Mouse (Mus musculus): ENCODE measurements around the gene Abcg8.

The Abcg8 gene

DNA sequence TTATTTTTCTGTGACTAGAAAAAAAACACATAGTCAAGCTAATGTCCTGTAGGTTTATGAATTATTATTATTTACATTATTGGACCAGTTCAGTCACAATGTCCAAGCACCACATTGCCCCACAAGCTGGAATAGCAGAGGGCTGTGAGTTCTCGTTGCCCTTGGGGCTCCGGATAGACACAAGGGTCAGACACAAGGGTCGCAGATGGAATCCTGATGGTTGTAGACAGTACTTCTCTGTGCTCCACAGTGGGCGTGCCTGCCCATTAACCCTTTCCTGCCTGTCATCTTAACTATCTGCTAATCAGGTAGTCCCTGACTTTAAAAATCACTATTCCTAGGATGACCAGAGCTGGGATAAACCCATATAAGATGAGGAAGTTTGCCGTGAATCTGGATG, 17.9 kb upstream of the Abcg8 start:
- DNase-seq (ENCODE audit: low read depth): no peak

DNA sequence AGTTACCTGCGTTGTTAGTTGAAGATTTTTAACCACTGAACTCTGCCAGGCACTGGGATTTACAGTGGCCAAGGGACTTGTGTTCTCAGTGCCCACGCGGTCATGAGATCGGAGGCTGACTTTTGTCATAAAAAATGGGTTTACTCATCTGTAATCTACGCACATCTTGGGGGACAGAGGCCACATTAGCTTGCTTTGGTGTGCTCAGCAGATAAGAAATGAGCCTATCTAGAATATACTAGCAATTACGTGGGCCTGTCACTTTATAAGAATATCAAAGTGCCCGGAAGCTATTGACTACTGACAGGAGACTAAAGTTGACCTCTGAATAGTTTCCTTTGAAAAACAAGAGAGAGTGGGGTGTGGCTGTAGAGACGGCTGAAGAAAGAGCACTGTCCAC, 17.2 kb upstream of the Abcg8 start:
- no peak for DNase-seq (ENCODE audit: low read depth)

DNA sequence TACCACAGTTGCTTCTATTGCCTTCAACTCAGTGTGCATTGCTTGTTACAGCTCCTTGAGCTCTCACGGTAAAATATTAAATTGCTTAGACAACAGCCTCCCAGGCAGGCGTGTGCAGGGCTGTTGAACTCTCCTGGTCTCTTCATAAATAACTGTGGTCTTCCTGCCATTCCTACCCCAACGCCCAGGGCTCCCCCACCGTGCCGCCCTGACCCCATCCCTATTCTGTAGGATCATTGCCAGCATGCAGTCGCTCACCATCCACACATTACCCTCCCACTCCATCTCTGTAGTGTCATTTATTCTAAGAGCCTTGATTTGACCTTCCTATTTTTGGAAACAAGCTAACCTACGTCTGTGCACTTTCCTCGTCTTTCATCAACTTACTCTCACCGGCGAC, 11.0 kb upstream of the Abcg8 start:
- no peak for DNase-seq (ENCODE audit: low read depth)

DNA sequence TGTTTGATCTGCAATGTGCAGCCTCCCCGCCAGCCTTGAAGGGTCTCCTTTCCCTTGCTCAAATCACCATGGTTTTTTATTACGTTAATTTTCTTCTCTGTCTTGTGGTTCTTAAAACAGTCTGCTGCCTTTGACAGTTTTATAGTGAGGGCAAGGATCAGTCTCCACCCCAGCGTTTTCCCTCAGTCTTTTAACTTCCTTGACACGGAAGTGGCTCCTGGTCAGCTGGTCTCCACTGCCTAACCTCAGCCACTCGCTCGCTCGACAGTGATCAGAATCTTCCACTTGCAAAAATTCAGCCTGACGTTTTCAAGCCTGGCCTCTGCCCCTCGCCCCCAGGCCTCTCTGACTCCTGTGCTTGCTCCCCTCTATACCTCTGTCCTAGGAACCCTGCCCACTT, 10.4 kb upstream of the Abcg8 start:
- DNase-seq (ENCODE audit: low read depth): no peak

DNA sequence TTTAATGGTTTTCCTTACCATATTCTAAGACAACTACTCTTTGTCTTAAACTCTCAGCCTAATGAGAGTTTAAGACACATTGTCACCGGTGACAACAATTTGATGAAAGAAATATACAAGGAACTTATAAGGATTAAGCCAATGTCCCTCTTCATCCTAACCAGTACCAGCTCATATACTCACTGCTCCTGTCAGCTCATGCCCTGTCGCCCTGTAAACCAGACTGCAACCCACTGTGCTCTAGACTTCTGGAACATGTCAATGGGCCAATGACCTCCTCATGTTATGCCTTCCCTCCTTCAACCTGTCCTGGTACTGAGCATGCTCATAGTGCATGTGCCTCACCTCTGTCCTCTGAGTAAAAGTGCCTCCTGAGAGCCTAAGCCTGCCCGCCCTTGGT, 8.3 kb upstream of the Abcg8 start:
- DNase-seq (ENCODE audit: low read depth): no peak

DNA sequence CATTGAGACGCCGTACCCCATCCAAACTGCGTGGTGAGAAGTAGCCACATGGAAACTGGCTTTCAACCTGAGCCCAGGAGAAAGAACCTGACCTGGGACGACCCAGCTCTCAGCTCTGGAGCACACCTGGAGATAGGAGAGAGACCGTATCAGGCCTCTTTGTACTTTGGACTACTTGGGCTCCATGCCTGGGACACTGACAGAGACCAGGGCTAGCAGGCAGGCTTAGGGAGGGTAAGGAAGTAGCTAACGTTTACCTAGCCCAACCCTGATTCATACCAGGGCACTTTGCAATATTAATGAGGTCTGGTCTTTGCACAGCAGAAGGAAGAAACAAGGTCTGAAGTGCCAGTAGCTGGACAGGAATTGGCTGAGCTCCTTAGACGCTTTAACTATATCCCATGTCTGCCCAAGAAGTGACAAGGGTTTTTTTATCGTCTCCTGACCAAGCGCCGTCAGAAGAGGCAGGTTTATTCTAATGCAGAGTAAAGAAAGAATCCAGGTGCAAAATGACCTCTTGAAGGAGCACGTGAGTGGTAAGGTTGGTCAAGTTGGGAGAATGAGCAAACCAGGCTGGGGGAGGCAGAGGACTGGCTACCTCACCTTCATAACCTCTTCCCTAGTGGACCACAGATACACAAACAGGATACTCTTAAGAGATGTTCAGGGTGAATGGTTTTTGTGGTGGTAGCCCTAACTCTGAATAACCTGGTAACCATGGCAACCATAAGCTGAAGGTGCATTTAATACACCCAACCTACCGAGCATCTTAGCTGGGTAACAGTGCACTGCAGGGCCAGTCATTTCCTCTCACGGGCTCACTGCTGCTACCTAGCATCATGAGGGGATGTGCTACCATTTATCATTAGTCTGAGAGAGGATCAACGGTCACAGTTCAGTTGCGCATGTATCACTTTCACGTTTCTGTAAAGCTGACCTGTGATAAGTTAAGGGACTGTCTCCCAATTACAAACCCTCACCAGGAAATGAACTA, 3.4 kb upstream of the Abcg8 start:
- DNase-seq (ENCODE audit: low read depth): no peak

DNA sequence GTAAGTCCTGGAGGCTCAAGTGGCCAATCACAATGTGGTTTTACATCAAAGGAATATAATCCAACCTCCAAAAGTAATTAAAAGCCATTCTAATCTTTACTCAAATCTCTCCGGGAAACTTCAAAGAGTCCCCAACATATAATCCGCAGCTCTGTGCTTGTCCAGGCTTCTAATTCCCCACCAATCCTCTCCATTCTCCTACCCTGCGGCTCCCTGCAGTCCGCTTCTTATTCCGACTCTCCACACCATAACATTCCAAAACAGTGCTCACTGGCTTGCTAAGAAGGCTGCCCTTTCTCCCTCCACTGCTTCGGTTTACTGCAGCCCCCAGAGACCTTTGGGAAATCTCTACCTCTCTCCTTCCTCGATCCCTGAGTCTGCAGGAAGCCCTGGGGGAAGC, 2.1 kb upstream of the Abcg8 start:
- no peak for DNase-seq (ENCODE audit: low read depth)

DNA sequence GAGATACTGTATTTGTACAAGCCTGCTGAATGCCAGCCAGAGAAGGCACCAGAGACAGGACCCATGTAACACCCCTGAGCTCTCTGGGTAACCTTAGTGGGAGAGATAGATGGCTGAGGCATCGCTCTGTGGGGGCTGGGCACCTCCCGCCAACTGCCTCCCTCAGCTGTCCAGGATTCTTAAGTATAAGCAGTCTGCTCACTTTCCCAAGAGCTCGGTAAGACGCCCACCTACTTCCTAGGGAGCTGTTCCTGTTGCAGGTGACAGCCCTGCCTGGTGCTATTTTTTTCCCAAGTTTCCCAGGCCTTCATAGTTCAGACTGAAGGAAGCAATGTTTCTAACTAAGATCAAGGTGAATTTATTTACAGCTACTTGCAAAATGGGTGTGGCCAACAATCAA, 898 bp upstream of the Abcg8 start:
- DNase-seq (ENCODE audit: low read depth): no peak

DNA sequence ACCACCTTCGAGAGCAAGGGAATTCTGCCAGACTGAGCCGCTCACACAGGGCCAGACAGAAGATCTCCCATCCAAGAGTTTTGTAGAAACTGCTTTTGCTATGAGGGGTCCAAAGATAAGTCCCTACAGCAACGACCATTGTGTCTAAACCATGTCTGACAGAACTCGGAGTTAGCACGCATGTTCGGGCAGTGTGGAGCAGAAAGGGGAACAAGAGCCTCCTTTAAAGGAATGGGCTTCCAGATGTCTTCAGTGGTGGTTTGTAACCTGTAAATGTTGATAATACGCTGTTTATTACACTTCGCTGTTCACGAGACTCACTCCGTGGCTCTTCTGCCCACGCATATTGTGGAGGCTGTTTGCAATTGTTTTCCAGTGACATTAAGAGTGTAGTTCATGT, 1.5 kb downstream of the Abcg8 start:
- no peak for DNase-seq (ENCODE audit: low read depth)

DNA sequence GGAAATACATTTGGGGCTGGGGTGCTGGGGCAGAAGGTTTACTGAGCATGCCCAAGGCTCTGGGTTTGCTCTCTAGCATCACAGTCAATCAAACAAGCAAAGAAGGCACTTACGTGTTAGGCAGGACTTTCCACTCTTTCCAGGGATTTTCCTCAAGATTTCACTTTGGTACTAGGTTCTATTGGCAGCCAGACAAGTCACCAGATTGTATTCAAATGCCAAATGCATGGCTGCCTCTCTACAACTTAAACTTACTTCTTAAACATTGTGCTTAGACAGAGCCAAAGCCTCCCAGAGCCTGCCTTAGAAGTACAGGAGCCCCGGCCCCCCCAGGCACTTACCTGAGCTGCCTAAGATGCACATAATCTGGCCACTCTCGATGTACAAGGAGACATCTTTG, 5.6 kb downstream of the Abcg8 start:
- no peak for DNase-seq (ENCODE audit: low read depth)

DNA sequence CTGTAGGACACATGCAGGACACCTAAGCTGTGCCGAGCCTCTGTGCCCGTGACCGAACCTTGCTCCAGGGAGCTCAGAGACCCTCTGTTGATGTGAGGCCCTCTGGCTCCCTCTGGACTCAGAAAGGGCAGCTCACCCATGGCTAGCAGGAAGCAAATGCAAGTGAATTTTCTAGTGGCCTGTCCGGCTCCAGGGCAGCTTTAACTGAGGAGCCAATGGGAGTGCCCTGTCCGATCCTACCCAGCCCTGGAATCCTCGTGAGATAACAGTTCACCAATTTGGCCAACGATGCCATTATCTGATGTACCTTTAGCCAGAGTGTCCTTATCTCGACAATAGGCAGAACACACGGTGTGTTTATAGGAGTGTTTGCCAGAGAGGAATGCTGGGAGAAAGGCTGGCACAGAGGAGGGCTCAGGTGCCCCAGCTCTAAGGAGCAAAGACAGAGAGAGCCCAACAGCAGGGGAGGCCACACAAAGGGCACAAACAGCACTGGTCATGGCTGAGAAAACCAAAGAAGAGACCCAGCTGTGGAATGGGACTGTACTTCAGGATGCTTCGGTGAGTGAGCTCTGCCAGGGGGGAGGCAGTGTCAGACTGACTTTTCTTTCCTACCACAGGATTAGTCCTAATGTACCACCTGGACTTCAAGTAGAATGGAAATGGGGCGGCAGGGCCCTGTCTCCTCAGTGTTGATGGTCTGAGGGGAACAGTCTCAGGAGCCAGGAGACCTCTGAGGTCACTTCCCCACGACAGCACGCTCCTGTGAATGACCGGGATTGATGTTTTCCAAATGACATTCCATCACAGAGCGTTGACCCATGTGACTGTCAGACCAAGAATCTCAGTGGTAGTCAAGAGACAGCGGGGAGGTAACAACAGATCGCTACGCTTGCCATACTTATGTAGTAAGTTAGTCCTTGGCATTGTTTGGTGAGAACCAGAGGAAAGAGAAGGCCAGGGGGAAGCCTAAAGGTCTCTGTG, 6.9 kb downstream of the Abcg8 start, which contains the start of gene Abcg5:
Abcg5 (minus strand) TSS at position 278 of the 984 bp plus-strand sequence.
- no peak for DNase-seq (ENCODE audit: low read depth)

DNA sequence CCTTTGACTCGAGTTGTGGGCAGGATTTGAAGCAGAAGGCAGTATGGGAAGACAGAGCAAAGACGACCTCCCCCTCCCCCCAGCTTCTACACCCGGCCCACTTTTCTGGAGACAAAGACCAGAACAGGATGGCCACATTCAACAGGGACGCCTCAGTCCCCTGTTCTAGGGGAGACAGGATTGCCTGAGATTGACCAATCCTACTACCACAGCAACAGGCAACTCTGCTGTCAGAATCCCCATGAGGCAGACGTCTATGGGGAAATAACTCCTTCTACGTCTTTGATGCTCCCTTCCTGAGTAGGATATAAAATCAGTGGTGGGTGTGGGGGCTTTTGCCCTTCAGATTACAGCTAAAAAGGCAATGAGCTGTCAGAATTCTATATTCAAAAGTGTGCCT, 8.2 kb downstream of the Abcg8 start:
- no peak for DNase-seq (ENCODE audit: low read depth)

DNA sequence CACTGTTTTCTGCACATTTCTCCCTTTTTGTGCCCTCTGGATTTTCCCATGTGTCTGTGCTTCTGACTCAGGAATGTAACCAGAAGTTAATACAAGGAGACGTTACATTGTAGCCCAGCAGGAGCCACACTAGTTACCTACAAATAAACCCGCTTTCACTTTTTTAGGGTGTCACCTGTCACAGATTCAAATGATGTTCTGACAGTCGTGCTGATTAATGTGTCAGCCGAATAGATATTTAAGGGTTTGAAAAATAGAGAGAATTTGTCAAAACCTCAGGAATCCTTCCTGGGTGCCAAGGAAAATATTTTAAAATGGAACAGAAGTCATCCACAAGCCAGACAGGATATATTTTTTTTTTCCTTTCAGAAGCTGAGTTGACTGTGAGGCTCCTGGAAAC, 9.2 kb downstream of the Abcg8 start:
- DNase-seq (ENCODE audit: low read depth): peak; percentile 39

DNA sequence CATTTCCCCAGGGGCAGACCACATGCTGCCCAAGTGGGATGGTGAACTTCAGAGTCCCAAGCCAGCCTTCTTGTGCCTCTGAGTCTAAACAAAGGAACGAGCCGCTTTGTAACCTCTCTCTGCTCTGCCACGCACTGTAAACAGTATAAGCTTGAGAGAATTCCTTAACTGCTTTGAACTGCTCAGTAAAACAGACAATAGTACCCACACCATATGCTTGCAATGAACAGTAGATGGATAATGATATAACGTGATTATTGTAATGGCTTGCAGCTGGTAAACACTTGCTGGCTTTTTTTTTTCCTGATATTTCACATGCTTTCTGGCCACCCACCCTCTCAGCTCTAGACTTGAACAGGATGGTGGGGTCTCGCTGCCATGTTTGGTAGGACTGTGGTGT, 11.9 kb downstream of the Abcg8 start:
- DNase-seq (ENCODE audit: low read depth): no peak

DNA sequence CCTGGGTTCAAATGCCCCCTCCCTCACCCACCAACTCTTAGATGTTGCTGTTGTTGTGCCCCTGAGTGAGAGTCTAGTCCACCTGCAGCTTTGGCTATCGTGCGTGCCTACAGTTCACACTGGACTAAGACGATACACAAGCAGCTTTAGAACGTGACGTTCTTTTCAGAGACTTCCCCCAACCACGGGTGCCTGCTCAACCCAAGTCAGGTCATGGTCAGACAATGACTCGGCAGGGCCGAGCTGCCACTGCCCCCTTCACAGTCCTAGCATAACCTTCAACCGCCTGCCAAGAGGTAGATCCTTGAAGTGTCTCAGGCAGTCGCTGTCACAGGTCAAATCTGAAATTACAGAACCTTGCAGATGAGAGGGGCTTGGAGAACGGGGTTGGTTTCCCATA, 12.7 kb downstream of the Abcg8 start:
- no peak for DNase-seq (ENCODE audit: low read depth)

DNA sequence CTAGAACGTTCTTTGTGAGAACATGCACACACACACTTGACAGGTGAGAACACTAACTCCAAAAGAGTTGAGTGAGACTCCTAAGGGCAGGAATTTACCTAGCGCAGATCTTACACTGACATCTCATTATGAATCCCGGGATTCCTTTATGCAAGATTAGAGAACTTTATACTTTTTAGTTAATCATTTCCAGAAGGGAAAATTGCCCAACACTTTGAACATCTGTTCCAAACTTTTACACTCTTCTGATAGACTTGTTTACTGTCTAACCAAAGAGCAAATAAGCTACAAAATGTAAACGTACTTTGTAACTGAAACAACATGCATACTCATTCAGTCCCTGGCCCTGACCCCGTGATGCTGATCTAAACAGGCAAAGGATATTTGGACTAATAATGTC, 13.2 kb downstream of the Abcg8 start:
- no peak for DNase-seq (ENCODE audit: low read depth)

DNA sequence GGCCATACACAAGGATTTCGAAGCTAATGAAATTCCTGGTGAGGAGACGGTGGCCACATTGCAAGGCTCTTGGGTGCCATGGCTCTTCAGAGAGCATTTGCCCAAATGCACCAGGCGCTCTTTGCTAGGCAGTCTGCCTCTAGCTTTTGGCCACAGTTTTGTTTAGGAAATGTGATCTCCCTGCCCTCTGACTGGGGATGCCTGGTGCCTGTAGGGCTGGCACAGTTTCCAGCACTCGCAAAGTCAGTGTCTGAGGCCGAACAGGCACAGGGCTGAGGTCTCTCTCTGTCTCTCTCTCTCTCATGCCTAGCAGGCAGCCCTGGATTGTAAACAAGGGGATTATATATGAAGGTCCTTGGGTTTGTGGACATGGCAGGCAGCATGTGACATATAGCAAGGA, 14.0 kb downstream of the Abcg8 start:
- no peak for DNase-seq (ENCODE audit: low read depth)

DNA sequence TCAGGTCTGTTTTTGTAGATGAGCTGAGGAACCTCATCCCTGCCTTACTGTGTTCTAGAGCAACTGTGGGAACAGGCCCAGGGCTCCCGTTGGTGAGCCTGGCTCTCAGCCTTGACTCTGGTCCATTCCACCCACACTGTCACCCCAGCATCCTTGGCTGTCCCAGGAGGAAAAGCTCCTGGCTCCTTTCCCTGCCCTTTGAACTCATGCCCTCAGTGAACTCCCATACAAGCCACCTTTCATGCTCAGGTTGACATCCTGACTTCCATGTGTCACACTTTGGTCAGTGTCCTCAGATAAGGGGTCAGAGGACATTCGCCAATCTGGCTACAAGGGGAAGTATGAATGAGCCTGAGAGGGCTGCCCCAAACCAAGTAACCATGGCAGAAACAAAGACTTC, 17.6 kb downstream of the Abcg8 start:
- no peak for DNase-seq (ENCODE audit: low read depth)

DNA sequence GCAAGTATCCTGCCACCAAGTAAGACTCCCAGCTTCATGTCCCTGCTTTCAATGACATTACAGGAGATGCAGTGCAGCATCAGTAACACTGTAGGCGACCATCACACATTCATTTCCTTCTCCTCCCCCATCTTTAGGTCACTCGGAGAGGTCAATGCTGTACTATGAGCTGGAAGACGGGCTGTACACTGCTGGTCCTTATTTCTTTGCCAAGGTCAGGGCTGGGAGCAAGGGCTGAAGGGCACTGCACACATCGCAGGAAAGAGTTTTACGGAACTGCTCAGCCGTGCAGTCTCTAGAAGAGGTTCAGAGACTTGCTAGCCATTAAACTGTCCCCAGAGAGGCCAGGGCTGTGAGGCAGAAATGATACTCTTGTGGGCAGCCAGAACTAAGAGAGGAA, 20.4 kb downstream of the Abcg8 start:
- DNase-seq (ENCODE audit: low read depth): no peak

DNA sequence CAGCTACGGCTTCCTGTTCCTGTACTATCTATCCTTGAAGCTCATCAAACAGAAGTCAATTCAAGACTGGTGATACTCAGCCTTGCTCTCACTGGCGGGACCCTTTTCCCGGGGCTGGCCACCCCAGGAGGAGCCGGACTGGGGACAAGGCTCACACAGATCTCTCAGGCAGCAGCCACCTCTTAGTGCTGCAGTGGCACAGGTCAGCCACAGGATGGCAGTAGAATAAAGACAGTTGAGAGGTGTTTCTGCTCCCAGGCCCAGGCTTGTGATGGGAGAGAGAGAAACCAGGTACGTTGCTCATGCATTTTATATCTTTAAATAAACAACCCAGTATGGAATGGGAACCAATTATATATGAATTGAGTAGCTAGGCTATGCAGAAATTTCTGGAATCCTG, 22.6 kb downstream of the Abcg8 start:
- no peak for DNase-seq (ENCODE audit: low read depth)

DNA sequence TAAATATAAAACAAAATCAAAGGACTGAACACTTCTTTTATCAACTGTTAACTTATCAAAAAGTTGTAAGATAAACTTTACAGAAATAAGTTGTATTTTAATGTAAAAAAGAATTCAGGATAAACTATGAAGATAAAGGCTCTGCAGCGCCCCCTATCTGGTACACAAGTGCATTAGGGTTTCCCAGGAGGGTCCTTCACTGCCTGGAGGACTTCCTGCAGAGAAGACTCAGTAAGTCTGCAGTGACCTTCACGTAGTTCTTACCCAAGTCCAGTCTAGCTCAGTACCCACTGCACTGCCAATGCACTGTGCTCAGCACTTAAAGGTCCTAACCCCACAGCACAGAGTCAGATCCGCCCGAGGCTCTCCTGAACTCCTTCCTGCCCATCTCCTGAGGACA, 31.3 kb downstream of the Abcg8 start:
- DNase-seq (ENCODE audit: low read depth): no peak

DNA sequence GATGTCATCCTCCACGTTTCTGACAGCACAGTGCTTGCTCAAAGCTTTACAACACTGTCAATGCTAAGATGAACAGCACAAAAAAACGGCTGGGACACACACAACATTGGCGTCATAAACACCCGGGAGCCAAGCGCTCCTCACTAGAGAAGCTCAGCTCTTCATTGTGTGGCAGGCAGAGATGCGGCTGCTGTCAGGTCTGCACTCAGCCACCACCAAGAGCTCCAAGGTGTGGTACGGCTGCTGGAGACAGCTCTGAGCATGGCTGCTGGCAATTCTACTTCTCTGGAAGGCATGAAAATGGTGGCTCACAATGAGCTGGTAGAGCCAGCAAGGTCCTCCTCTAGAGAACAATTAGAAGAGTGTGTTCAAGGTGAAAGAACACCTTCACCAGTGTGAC, 32.7 kb downstream of the Abcg8 start:
- no peak for DNase-seq (ENCODE audit: low read depth)

DNA sequence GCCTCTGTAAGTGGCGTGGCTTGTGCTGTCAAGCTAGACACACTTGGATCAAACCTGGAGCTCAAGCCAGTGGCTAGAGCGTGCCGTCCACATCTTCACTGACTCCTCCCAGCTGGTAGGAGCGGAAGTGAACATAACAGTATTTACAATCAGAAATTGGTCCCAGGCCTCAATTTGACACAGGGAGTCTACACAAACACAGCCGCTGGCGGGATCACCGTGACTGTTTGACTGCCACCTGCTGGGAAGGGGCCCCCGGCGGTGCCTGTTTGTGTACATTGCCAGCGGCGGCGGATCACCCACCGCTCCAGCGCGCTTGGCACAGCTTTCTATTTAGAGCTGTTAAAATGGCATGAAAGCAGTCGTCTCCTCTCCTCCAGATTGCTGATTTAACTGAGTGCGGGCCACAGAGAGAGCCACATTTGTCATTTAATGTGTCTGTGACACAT, 33.3 kb downstream of the Abcg8 start:
- DNase-seq (ENCODE audit: low read depth): no peak
